Mouse (Mus musculus) ovary, adult 10 weeks (tissue): ENCODE measurements around the gene Olfr506. TPM values are rescaled to one million over a fixed set of nuclear protein-coding genes. Genes with fewer than 3 reads are reported as not detected.

Experiments used
- polyA plus RNA-seq: library from polyadenylated mRNA; stranded (reverse); fragments of 350-450 nt; fragmentation: Illumina TruSeq; extraction: RNeasy Lipid Tissue Mini Kit (QIAGEN cat#74804); gene quantifications from one replicate; pipeline ENCODE4 v1.2.3, GENCODE M21; 2014

The Olfr506 gene
- polyA plus RNA-seq: not detected

GRCm38 (mm10) chr7:108610487-108610886 is at the start of gene Olfr506:
Gene Olfr506 (plus strand): TSS chr7:108610787.

GRCm38 (mm10) chr7:108565693-108566092 is 44.9 kb upstream of the Olfr506 start, which contains the start of gene Olfr504:
Gene Olfr504 (minus strand): TSS chr7:108565793.

GRCm38 (mm10) chr7:108621514-108621913 is 10.9 kb downstream of the Olfr506 start, which contains the start of gene Olfr507:
Gene Olfr507 (plus strand): TSS chr7:108621814.

GRCm38 (mm10) chr7:108629694-108630093 is 19.1 kb downstream of the Olfr506 start, which contains the start of gene Olfr508:
Gene Olfr508 (plus strand): TSS chr7:108629994.

GRCm38 (mm10) chr7:108651806-108652205 is 41.2 kb downstream of the Olfr506 start, which contains the start of gene Olfr509:
Gene Olfr509 (minus strand): TSS chr7:108651906.

Other genes with a start within 250 kb of the Olfr506 start
- not detected for gene Olfr494, start 245.5 kb upstream of the Olfr506 start, polyA plus RNA-seq
- gene Olfr495, start 217.6 kb upstream of the Olfr506 start, polyA plus RNA-seq: not detected
- gene Olfr497, start 190.4 kb upstream of the Olfr506 start, polyA plus RNA-seq: not detected
- not detected for gene Olfr498, start 145.5 kb upstream of the Olfr506 start, polyA plus RNA-seq
- gene Olfr502, start 85.7 kb upstream of the Olfr506 start, polyA plus RNA-seq: not detected
- gene Olfr503, start 66.3 kb upstream of the Olfr506 start, polyA plus RNA-seq: not detected
- gene Olfr504, start 45.0 kb upstream of the Olfr506 start, polyA plus RNA-seq: not detected
- not detected for gene Olfr507, start 11.0 kb downstream of the Olfr506 start, polyA plus RNA-seq
- not detected for gene Olfr508, start 19.2 kb downstream of the Olfr506 start, polyA plus RNA-seq
- not detected for gene Olfr509, start 41.1 kb downstream of the Olfr506 start, polyA plus RNA-seq
- not detected for gene Olfr510, start 55.6 kb downstream of the Olfr506 start, polyA plus RNA-seq
- not detected for gene Olfr512, start 102.5 kb downstream of the Olfr506 start, polyA plus RNA-seq
- not detected for gene Olfr513, start 140.2 kb downstream of the Olfr506 start, polyA plus RNA-seq
- not detected for gene Olfr514, start 215.2 kb downstream of the Olfr506 start, polyA plus RNA-seq
- gene Olfr516, start 239.7 kb downstream of the Olfr506 start, polyA plus RNA-seq: not detected